Mouse (Mus musculus): ENCODE data around the gene Mlh1.

GRCm38 (mm10) chr9:111260360-111260985 lies 11.1 kb downstream of the Mlh1 start:
- no peak for TF ChIP-seq EP300 (IDR thresholded peaks at IDR 0.05)
- no peak for TF ChIP-seq CTCF (IDR thresholded peaks at IDR 0.05)
